Mouse (Mus musculus) liver, embryonic 14.5 days (tissue): Measurements from ENCODE around the gene Popdc2. TPM values are rescaled to one million over a fixed set of nuclear protein-coding genes. Genes with fewer than 3 reads are reported as not detected.
A peak's percentile ranks its signal among the peaks of the same experiment; 100 is the strongest.

ENCODE experiments used
- ATAC-seq: fragments of 200-750 bp; cut with Nextera tagmentation; 2 replicates; pipeline ENCODE4 v1.8.0; 2017; ENCODE audit warnings: moderate number of reproducible peaks, mild to moderate bottlenecking, moderate library complexity; ENCODE audit not compliant: insufficient read depth
- DNase-seq, 3 experiments: peaks; one replicate each; pipeline ENCODE4 v3.0.0-alpha.2; 2012 to 2013; ENCODE audit warnings: low read depth in 3 of 3, low spot score in 3 of 3
- H3K27ac ChIP-seq: fragments of 300-500 bp; sonication (generic); 2 replicates; pipeline ENCODE4 v1.5.1; 2014; ENCODE audit warnings: moderate library complexity, mild to moderate bottlenecking, control low read depth, inconsistent platforms
- H3K27me3 ChIP-seq: fragments of 300-500 bp; sonication (generic); 2 replicates; pipeline ENCODE4 v1.6.1; 2014; ENCODE audit warnings: mild to moderate bottlenecking, low read length, moderate library complexity; ENCODE audit not compliant: control insufficient read depth, insufficient read depth
- H3K36me3 ChIP-seq: fragments of 300-500 bp; sonication (generic); replicated peaks from 2 replicates; pipeline ENCODE4 v1.6.1; 2014; ENCODE audit warnings: low read depth; ENCODE audit not compliant: control insufficient read depth, insufficient read depth
- H3K4me1 ChIP-seq, 2 experiments: fragments of 200-500 bp in 1 of 2; fragments of 300-500 bp in 1 of 2; sonication (generic) in 1 of 2; replicated peaks; 2 replicates each; pipeline ENCODE4 v1.6.1; 2012 to 2014; ENCODE audit warnings: antibody characterized with exemption in 1 of 2, inconsistent platforms in 1 of 2, low read length in 1 of 2; ENCODE audit not compliant: control insufficient read depth in 2 of 2, insufficient read depth in 2 of 2
- H3K4me2 ChIP-seq: fragments of 300-500 bp; sonication (generic); 2 replicates; pipeline ENCODE4 v1.6.1; 2014; ENCODE audit warnings: low read depth, mild to moderate bottlenecking, control low read depth, moderate library complexity
- H3K4me3 ChIP-seq, 2 experiments: fragments of 200-500 bp in 1 of 2; fragments of 300-500 bp in 1 of 2; sonication (generic) in 1 of 2; 2 replicates each; pipeline ENCODE4 v1.5.1; 2012 to 2014; ENCODE audit warnings: low read depth in 2 of 2, low read length in 2 of 2, mild to moderate bottlenecking in 2 of 2, control low read depth in 1 of 2, inconsistent platforms in 1 of 2, moderate library complexity in 1 of 2; ENCODE audit not compliant: insufficient read depth in 1 of 2
- H3K9ac ChIP-seq: fragments of 300-500 bp; sonication (generic); replicated peaks from 2 replicates; pipeline ENCODE4 v1.6.1; 2014; ENCODE audit warnings: mild to moderate bottlenecking, control low read depth, moderate library complexity
- H3K9me3 ChIP-seq: fragments of 300-500 bp; sonication (generic); 2 replicates; pipeline ENCODE4 v1.6.1; 2016; ENCODE audit warnings: low read length, mixed read lengths; ENCODE audit not compliant: control insufficient read depth
- CTCF ChIP-seq: IDR thresholded peaks from 2 replicates; pipeline ENCODE4 v1.5.1; 2016; ENCODE audit warnings: antibody characterized with exemption, low read depth, control low read depth
- EP300 ChIP-seq: IDR thresholded peaks from 2 replicates; pipeline ENCODE4 v1.6.1; 2016; ENCODE audit warnings: antibody characterized with exemption, low read depth
- WGBS: fragments of 180-500 bp; shearing (Covaris S2); extraction: QIAGEN DNeasy Blood & Tissue Kit; methylation state at CpG from one replicate; pipeline ENCODE4 v1.1.7; 2014; ENCODE audit not compliant: insufficient replicate concordance; 5-methylcytosine and 5-hydroxymethylcytosine counted together
- polyA plus RNA-seq, 2 experiments: library from polyadenylated mRNA; depleted of rRNA in 1 of 2; stranded (reverse) in 1 of 2; unstranded in 1 of 2; fragments of >200 nt; fragmentation: Nextera tagmentation in 1 of 2; extraction: Ambion mirVana in 1 of 2; gene quantifications; 2 replicates each; pipeline versions ENCODE4 v1.2.1 to v1.2.3; 2012 to 2014

Popdc2 gene
- polyA plus RNA-seq, 2 experiments, result 23.2 to 24.5 TPM

DNA sequence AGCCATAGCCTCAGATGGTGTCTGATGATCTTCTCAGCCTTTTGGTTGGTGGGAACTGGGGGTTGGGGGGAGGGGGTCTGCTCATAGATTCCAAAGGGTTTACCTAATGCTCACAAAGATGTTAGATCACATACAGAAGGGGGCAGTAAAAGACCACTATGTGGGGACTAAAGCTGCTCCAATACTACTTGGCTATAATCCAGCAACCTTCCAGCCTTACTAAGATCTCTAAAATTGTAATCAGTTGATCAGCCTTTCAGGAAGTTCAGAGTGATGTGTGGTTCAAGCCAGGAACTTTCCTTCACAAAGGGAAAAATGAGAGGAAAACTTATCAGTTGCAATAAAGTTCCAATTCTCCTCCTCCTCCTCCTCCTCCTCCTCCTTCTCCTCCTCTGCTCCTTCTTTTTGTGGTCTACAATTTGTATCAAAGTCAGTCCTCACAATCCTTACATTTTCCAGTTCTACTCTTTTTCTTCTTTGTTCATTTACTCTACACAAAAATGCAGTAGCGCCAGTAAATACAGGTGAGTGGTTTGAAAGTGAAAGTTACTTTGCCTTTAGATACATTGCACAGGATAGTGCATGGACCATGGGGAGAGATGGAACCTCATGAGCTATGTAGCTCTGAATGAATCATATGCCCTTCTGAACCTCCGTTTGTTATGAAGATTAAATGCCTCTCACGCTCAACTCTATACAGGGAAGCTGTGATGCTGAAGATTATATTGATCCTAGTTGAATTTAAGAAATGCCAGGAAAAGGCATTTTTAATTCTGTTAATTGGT lies 16.9 kb upstream of the Popdc2 start:
- 70% methylated on average over 3 of the region's 3 CpGs for whole genome bisulfite sequencing
- DNase-seq (no peak), ATAC-seq (no peak)
- TF ChIP-seq CTCF, result peak; percentile 47
- TF ChIP-seq EP300, result no peak
- H3K36me3 ChIP-seq, result peaks cover 10% of the 10 kb centered on the region
- H3K27me3 ChIP-seq, result no peaks in the 10 kb centered on the region
- H3K4me3 ChIP-seq, result no peak overlapping the region
- H3K4me1 ChIP-seq, result peaks cover 16 to 31% of the 10 kb centered on the region in 2 experiments
- H3K9ac ChIP-seq, result no peak overlapping the region
- no peak overlapping the region for H3K27ac ChIP-seq
- no peaks in the 10 kb centered on the region for H3K9me3 ChIP-seq
- no peak overlapping the region for H3K4me2 ChIP-seq

DNA sequence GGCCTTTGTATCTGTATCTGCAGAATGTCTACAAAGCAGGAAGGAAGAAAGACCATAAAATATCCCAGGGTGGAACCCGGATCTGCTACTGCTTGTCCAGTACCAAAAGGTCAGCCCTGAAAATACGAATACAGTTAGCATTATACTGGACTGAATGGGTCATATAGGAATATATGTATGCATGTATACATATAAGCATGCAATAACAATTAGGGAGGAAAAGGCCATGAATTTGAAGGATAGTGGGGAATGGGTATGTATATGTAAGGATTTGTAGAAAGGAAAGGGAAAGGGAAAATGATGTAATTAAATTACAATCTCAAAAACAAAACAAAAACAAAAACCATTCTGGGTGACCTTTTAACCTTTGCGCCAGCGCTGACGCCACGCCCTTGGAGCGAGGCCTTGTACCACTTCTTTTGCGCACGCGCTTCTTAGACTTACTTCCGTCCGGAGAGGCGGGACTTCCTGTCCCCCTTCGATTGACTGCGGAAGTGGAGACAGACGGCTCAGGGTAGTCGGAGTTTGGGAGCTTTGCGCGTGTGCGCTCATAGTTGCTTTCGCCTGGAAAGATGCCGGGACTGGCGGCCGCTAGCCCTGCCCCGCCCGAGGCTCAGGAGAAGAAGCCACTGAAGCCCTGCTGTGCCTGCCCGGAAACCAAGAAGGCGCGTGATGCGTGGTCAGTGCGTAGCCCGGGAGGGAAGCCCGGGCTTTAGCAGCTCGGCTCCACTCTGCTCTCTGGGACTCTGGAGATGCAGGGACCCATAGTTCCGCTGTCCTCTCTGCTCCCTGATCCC lies 15.3 kb upstream of the Popdc2 start, which contains the start of the genes Cox17 and Gm21987:
TSS of gene Cox17 (plus strand) at position 463 of the 797 bp plus-strand sequence.
TSS of gene Gm21987 (plus strand) at position 512 of the 797 bp plus-strand sequence.
- H3K27ac ChIP-seq, result peak within 1 kb of the TSS; percentile 94
- peak; percentile 94 for ATAC-seq
- H3K4me1 ChIP-seq, result peaks cover 26 to 37% of the 10 kb centered on the region in 2 experiments
- H3K36me3 ChIP-seq, result peaks cover 26% of the 10 kb centered on the region
- TF ChIP-seq CTCF, result 0 out of 2 replicates have a peak, but pooled peaks have one; percentile 9
- TF ChIP-seq EP300, result no peak
- H3K9me3 ChIP-seq, result no peaks in the 10 kb centered on the region
- H3K9ac ChIP-seq, result peak within 1 kb of the TSS; percentile 95
- peak; percentile 91 to 92 (median 91) for DNase-seq
- peak within 1 kb of the TSS; percentile 79 for H3K4me2 ChIP-seq
- WGBS, result under 1% methylated on average over 35 of the region's 35 CpGs
- peak within 1 kb of the TSS; percentile 95 to 99 for H3K4me3 ChIP-seq
- H3K27me3 ChIP-seq, result no peaks in the 10 kb centered on the region

DNA sequence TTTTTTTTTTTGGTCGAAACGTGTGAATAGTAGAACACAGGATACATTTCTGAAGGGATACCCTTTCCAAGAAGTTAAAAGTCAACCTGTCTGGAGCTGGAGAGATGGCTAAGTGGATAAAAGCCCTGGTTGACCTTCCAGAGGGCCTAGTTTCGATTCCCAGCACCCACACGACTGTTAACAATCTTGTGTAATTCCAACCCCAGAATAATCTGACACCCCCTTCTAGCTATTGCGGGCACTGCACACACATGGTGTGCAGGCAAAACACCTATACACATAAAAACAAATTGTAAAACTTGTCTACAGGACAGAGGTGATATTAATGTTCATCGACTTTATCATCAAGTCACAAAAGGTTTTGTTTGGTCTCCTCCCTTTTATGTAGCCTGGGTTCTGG lies 14.4 kb upstream of the Popdc2 start:
- TF ChIP-seq EP300, result no peak
- TF ChIP-seq CTCF, result no peak
- DNase-seq (no peak), ATAC-seq (no peak)
- Histone ChIP-seq H3K4me3 (peak overlapping the region; percentile 95 to 99), H3K9me3 (no peaks in the 10 kb centered on the region), H3K36me3 (peaks cover 33% of the 10 kb centered on the region), H3K27ac (peak overlapping the region; percentile 94), H3K9ac (peak overlapping the region; percentile 95), H3K27me3 (no peaks in the 10 kb centered on the region), H3K4me2 (peak overlapping the region; percentile 79), H3K4me1 (peaks cover 26 to 34% of the 10 kb centered on the region in 2 experiments)
- WGBS, result 22% methylated on average over 6 of the region's 6 CpGs

DNA sequence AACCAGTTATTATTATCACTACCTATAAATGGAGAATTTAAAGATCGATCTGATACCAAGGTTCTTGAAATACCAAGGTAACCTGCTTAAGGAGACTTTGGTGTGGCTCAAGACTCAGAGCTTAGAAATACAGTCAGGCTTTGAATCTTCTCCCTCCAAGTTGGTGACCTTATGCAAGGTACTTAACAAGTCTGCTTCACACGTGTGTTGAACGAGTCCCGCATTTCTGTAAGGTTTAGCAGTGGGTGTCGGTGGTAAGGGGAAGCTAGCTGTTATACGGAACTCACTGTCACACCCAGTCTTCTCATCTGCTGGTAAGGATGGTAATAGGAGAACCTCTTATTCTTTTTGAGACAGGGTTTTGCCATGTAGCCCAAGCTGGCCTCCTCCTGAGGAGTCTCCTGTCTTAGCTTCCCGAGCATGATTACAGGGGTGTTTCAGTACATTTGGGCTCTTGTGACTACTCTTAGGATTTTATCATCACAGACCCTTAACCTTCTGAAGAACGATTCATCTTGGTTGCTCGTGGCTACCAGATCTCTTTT lies 13.7 kb upstream of the Popdc2 start:
- no peak for DNase-seq
- H3K36me3 ChIP-seq, result peaks cover 37% of the 10 kb centered on the region
- peaks cover 26 to 34% of the 10 kb centered on the region in 2 experiments for H3K4me1 ChIP-seq
- H3K9me3 ChIP-seq, result no peaks in the 10 kb centered on the region
- peak overlapping the region; percentile 95 to 99 for H3K4me3 ChIP-seq
- H3K4me2 ChIP-seq, result peak overlapping the region; percentile 79
- no peaks in the 10 kb centered on the region for H3K27me3 ChIP-seq
- TF ChIP-seq EP300 (no peak), CTCF (no peak)
- H3K27ac ChIP-seq, result peak overlapping the region; percentile 62
- H3K9ac ChIP-seq, result peak overlapping the region; percentile 59
- no peak for ATAC-seq
- 40% methylated on average over 9 of the region's 9 CpGs for WGBS
